Mouse (Mus musculus) spleen, adult 2 months (tissue): ENCODE results near the gene Immp2l. TPM values are rescaled to one million over a fixed set of nuclear protein-coding genes. Genes with fewer than 3 reads are reported as not detected.

Source experiments
- DNase-seq, 2 experiments: peaks; one replicate each; pipeline versions ENCODE4 v3.0.0 to v3.0.0-alpha.2; 2012 to 2021; ENCODE audit warnings: low spot score in 2 of 2, low read depth in 1 of 2
- H3K27ac ChIP-seq: fragments of 200-500 bp; 2 replicates; pipeline ENCODE4 v1.5.1; 2012; ENCODE audit warnings: low read length, inconsistent platforms; ENCODE audit not compliant: insufficient read depth
- H3K27me3 ChIP-seq: fragments of 200-500 bp; 2 replicates; pipeline ENCODE4 v1.6.1; 2012; ENCODE audit warnings: mild to moderate bottlenecking, moderate library complexity, low read length, inconsistent platforms; ENCODE audit not compliant: control insufficient read depth, insufficient read depth
- H3K36me3 ChIP-seq: fragments of 200-500 bp; 2 replicates; pipeline ENCODE4 v1.6.1; 2012; ENCODE audit warnings: mild to moderate bottlenecking, low read length, inconsistent platforms; ENCODE audit not compliant: control insufficient read depth, insufficient read depth
- H3K4me1 ChIP-seq: fragments of 200-500 bp; 2 replicates; pipeline ENCODE4 v1.6.1; 2011; ENCODE audit warnings: inconsistent platforms; ENCODE audit not compliant: control insufficient read depth, insufficient read depth, insufficient read length
- H3K4me3 ChIP-seq: fragments of 200-500 bp; 2 replicates; pipeline ENCODE4 v1.5.1; 2011; ENCODE audit warnings: mild to moderate bottlenecking, inconsistent platforms; ENCODE audit not compliant: insufficient read depth, insufficient read length; ENCODE audit errors: extremely low read depth
- CTCF ChIP-seq: fragments of 200-500 bp; IDR thresholded peaks from 2 replicates; pipeline ENCODE4 v1.5.1; 2011; ENCODE audit warnings: mild to moderate bottlenecking, inconsistent platforms; ENCODE audit not compliant: insufficient read depth, insufficient read length, insufficient replicate concordance; ENCODE audit errors: extremely low read depth
- POLR2A ChIP-seq: fragments of 200-500 bp; IDR thresholded peaks from 2 replicates; pipeline ENCODE4 v1.6.1; 2011; ENCODE audit warnings: low read depth, low read length, inconsistent platforms
- WGBS: fragments of 180-500 bp; shearing (Covaris S2); methylation state at CpG from one replicate; pipeline ENCODE4 v1.1.7; 2018; 5-methylcytosine and 5-hydroxymethylcytosine counted together
- polyA plus RNA-seq: library from polyadenylated mRNA; depleted of rRNA; stranded (reverse); fragments of >200 nt; gene quantifications from 2 replicates; pipeline ENCODE4 v1.2.3, GENCODE M21; 2012

The Immp2l gene
- polyA plus RNA-seq, 1 experiment = 3.0 TPM

DNA sequence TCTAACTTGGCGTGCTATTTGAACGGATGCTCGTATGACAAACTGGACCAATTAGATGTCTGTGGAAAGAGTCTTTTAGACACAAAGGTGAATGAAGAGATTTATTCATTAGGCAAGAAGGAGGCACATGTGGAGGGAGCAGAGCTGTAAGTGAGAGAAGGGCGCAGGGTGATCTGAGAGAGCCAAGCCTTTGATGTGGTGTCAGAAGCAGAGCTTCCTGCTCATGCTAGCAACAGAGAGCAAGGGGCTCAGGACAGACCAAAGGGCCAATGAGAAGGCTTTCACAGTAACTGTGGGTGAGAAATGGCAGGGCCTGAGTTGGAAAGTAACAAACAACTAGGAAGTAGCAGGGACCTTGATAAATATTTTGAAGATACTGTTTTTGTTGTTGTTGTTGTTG, 143.9 kb downstream of the Immp2l start:
- no peaks in the 10 kb centered on the region for H3K4me1 ChIP-seq
- H3K27me3 ChIP-seq = no peaks in the 10 kb centered on the region
- no peak overlapping the region for H3K4me3 ChIP-seq
- no peaks in the 10 kb centered on the region for H3K36me3 ChIP-seq
- 73% methylated on average over 4 of the region's 4 CpGs for WGBS
- TF ChIP-seq CTCF (no peak), POLR2A (no peak)
- peak in 1 of 2 experiments; percentile 14 for DNase-seq
- no peak overlapping the region for H3K27ac ChIP-seq

DNA sequence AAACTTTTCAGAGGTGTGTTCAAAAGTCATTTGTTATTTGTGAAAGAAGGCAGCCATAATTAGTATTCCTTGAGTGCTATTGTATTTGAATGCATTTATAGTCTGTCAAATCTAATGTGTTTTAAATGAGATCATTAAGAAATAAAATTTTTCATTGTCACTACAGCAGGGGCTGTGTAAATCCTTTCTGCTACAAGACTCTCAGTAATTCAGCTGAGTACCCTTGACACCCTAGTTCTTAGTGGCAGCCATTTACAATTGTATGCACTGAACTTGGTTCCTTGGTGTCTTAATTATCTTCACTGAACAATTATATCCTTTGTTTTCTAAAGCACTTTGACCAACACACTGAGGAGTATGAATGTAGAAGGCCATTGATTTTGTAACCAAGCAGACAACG, 146.2 kb downstream of the Immp2l start:
- no peak for DNase-seq
- WGBS = 81% methylated on average over 1 of the region's 1 CpGs
- Histone ChIP-seq H3K36me3 (no peaks in the 10 kb centered on the region), H3K4me1 (no peaks in the 10 kb centered on the region), H3K27me3 (no peaks in the 10 kb centered on the region), H3K4me3 (no peak overlapping the region), H3K27ac (no peak overlapping the region)
- no peak for TF ChIP-seq CTCF
- TF ChIP-seq POLR2A = no peak

DNA sequence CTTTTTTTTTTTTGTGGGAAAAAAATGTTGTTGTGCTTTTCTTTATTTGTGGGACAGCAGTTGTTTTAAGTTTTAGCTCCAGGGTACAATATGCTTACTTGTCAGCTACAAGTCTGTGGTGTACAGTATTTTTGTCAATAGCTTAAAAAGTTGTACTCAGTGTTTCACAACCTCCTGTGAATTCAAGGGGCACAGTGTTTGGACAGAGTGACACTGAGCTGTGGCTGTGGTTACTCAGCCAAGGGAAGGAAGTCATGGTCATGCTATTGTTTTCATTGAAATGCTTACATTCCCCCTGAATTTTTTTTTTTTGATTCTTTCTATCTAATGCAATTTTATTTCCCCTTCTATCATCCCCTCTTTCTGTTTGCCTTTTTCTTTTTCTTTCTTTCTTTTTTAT, 159.0 kb downstream of the Immp2l start:
- TF ChIP-seq POLR2A (no peak), CTCF (no peak)
- Histone ChIP-seq H3K27ac (no peak overlapping the region), H3K36me3 (no peaks in the 10 kb centered on the region), H3K4me1 (no peaks in the 10 kb centered on the region), H3K27me3 (no peaks in the 10 kb centered on the region), H3K4me3 (no peak overlapping the region)
- DNase-seq = no peak

DNA sequence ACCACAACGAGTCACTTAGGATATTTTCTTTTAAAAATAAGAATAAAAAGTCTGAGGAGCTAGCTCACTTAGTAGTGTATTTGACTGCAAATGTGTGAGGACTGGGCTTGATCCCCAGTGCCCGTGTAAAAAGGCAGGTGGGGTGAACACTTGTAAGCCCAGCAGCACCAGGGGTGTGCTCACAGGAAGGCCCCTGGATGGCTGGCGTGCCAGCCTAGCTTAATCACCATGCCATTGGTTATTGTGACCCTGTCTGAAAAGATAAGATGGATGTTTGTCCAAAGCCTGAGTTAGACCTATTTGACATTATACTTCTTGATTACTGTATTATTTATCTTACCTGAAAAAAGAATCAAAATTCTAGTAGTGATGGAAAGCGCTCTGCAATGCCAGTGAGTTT, 161.2 kb downstream of the Immp2l start:
- H3K27me3 ChIP-seq = no peaks in the 10 kb centered on the region
- no peaks in the 10 kb centered on the region for H3K36me3 ChIP-seq
- DNase-seq = no peak
- WGBS = 81% methylated on average over 4 of the region's 4 CpGs
- no peak overlapping the region for H3K27ac ChIP-seq
- no peaks in the 10 kb centered on the region for H3K4me1 ChIP-seq
- no peak overlapping the region for H3K4me3 ChIP-seq
- TF ChIP-seq POLR2A = no peak
- TF ChIP-seq CTCF = no peak

DNA sequence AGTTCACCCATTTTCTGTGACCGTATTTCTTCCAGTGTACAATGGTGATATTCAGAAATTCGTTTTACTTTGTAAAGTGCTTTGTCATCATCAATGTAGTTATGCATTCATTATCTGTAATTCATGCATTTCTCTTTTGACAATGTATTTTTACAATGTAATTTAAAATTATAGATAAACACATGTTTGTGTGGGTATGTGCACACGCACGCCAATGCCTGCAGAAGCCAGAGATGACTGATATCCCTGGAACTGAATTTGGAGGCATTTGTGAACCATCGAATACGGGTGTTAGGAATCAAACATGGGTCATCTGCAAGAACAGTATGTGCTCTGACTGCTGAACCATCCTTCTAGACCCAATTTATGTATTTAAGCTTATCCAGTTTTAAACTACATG, 161.6 kb downstream of the Immp2l start:
- no peak overlapping the region for H3K4me3 ChIP-seq
- no peaks in the 10 kb centered on the region for H3K27me3 ChIP-seq
- no peak for DNase-seq
- no peaks in the 10 kb centered on the region for H3K36me3 ChIP-seq
- WGBS = 84% methylated on average over 6 of the region's 6 CpGs
- TF ChIP-seq CTCF (no peak), POLR2A (no peak)
- no peak overlapping the region for H3K27ac ChIP-seq
- no peaks in the 10 kb centered on the region for H3K4me1 ChIP-seq

DNA sequence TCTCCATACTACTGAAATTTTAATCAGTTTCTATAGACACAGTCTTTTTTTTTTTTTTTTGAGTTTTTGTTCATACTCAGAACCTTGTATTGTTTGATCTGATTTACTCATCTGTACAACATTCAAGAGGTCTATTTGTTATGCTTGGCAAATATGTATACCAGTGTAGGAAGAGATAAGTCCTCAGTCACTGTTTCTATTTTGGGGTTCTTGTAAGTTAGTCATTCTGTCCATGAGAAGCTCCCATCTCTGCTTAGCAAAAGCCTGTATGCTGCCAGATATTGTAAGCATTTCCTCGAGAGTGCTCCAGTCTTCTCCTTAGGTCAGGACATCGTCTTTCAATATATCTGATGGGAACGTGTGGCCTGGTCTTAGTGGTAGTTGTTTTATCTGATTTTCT, 168.9 kb downstream of the Immp2l start:
- 88% methylated on average over 3 of the region's 3 CpGs for WGBS
- Histone ChIP-seq H3K4me3 (no peak overlapping the region), H3K27ac (no peak overlapping the region), H3K27me3 (no peaks in the 10 kb centered on the region), H3K4me1 (peaks cover 4% of the 10 kb centered on the region; the same call in 1 of the 2 replicates), H3K36me3 (no peaks in the 10 kb centered on the region)
- DNase-seq = no peak
- TF ChIP-seq CTCF = no peak
- no peak for TF ChIP-seq POLR2A

DNA sequence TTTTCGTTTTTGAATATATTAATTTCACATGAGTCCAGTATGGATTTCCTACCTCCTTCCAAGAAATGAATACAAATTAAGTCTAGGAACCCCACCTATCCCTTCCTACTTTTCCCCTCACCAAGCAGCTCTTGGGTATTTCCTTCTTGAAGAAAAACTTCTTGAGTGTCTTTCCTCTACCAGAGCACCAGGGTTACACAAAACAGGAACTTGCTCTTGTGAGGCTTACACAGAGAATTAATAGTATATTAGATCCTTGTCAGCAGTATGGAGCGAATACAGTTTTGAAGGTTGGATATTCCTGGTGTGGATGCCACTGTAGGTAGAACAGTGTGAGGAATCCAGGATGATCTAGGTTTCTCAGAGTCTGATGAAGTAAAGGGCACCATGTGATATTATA, 172.5 kb downstream of the Immp2l start:
- Histone ChIP-seq H3K27me3 (no peaks in the 10 kb centered on the region), H3K4me1 (peaks cover 4% of the 10 kb centered on the region; the same call in 1 of the 2 replicates), H3K27ac (no peak overlapping the region), H3K36me3 (no peaks in the 10 kb centered on the region), H3K4me3 (no peak overlapping the region)
- no peak for DNase-seq
- WGBS = 67% methylated on average over 2 of the region's 2 CpGs
- TF ChIP-seq CTCF (no peak), POLR2A (no peak)

DNA sequence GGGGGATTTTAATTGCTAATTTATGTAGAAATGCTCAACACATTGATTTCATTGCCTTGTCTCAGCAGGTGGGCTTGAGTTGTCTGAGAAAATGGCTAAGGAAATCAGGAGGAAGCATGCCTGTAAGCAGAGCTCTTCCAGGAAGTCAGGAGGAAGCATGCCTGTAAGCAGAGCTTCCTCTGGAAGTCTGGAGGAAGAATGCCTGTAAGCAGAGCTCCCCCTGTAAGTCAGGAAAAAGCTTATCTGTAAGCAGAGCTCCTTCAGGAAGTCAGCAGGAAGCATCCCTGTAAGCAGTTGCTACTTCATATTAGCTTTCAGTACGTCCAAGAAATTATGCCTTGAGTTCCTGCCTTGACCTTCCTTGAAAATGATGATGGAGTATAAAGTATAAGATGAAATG, 191.3 kb downstream of the Immp2l start:
- no peak for DNase-seq
- no peak for TF ChIP-seq CTCF
- TF ChIP-seq POLR2A = no peak
- Histone ChIP-seq H3K27ac (no peak overlapping the region), H3K4me3 (no peak overlapping the region), H3K36me3 (no peaks in the 10 kb centered on the region), H3K27me3 (no peaks in the 10 kb centered on the region), H3K4me1 (no peaks in the 10 kb centered on the region)
- 59% methylated on average over 1 of the region's 1 CpGs for WGBS
